Mouse (Mus musculus): ENCODE measurements around the gene Fam19a3. TPM values are rescaled to one million over a fixed set of nuclear protein-coding genes. Genes with fewer than 3 reads are reported as not detected.

Gene Fam19a3
- polyA plus RNA-seq (2017; shearing (Covaris generic)): 2.5 TPM

DNA sequence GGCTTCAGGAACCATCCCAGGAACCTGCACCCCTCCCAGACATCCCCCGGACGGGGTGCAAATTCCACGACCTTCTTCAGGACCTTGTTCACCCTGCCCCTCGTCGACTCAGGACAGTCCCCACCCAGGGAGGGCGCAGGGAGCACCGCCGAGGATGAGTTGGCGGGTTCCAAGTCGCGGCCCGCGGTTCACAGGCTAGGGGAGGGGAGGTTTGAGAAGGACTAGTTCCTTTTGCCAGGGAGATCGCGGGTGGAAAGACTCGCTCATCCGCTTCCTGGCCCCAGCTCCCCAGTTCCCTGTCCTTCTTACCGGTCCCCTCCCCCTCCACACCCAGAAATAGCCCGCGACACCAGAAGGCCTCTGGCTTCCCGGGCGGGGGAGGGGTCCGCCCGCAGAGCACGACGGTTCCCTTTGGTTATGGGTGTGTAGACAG is at the start of gene Fam19a3:
Gene Fam19a3, minus strand, starts transcription at position 370 of the 433 bp plus-strand sequence.

DNA sequence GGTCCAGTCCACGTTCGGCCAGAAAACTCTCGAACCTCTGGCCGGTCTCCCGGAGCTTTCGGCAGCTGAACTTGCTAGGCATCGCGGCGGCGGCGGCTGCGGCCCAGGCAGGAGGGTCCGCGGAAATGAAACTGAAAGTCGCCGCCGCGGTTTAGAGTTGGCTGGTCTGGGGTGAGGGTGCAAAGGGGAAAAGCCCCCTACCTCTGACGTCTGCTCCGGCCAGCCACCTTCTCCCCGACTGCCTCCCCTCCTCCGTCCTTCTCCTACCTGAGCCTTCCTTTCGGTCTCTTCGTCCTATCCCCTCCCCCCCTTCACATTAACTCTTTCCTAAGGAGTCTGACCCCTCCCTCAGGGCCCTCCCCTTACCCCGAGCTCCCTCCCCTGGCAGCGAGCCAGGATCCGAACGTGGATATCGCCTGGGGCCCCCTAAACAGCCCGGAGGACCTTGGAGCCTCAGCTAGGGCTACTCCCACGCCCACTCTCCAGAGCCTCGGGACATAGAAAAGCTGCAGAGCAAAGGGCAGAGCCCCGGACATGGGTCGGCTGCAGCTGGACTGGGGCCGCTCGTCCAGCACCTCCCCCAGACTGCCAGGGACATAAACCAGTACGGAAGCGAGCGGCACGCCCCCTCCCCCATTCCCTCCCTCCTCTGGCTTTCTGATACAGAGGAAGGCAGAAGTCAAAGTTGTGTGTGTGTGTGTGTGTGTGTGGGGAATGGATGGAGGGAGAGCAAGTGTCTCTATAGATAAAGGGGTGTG is 36.5 kb upstream of the Fam19a3 start, which contains the start of gene Mov10:
Gene Mov10, minus strand, starts transcription at position 573 of the 758 bp plus-strand sequence.

DNA sequence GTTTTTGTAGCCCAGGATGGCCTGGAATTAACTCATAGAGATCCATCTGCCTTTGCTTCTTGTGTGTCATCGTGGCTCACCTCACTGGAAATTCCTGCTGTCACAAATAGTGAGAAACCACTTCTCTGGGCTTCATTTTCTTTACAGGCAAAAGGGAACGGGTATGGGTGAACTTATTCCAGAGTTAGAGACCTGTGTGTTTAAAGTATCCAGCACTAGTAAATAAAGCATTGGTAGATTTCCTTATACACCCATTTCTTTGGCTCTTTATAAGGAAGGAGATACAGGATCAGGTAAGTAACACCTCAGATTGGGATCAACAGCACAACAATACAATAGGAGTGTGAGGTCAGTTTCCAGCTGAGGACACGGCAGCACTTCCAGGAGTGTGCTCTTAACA is 6.4 kb upstream of the Fam19a3 start, which contains the start of gene Rhoc:
Gene Rhoc, plus strand, starts transcription at position 301 of the 400 bp plus-strand sequence.

DNA sequence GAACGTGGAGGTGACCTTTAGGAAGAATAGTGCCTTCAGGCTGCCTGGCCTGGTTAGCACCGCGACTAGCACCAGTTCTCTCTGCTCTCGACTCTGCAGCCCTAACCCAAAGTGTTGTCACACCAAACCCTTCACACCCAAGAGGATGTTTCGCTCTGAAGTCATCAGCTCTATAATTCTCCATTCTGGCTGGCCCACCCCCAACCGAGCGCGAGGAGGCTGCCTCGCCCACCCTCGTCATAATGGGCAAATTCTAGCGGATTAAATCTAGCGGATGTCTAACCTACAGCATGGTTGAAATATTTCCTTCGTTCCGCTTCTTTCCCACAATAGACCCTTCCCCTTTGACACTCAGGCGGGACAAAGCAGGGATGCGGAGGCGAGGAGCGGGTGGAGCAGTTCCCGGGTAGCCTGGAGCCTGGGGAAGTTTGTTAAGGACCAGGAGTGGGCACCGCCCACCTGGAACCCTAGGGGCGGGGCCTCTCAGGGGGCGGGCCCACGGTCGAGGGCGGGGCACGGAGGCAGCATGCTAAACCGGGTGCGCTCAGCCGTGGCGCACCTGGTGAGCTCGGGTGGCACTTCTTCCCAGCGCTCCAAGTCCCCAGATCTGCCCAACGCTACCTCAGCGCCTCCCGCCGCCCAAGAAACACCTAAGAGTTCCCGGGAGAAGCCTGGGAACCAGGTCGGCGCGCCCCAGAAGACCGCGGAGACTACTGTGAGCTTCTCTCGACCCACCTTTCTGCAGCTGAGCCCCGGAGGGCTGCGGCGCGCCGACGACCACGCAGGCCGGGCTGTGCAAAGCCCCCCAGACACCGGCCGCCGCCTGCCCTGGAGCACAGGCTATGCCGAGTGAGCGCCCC is 849 bp downstream of the Fam19a3 start, which contains the start of gene Ppm1j:
Gene Ppm1j, plus strand, starts transcription at position 496 of the 860 bp plus-strand sequence.

Other genes starting within 250 kb of the Fam19a3 start
- 46.2 TPM for gene Slc16a1, start 143.2 kb downstream of the Fam19a3 start, polyA plus RNA-seq (2017; shearing (Covaris generic))
- 60.8 TPM for gene Ppm1j, start 784 bp downstream of the Fam19a3 start, polyA plus RNA-seq (2017; shearing (Covaris generic))
- gene Rhoc, start 6.5 kb upstream of the Fam19a3 start, polyA plus RNA-seq (2017; shearing (Covaris generic)): 16.3 TPM
- 29.8 TPM for gene Mov10, start 36.7 kb upstream of the Fam19a3 start, polyA plus RNA-seq (2017; shearing (Covaris generic))
- 46.2 TPM for gene St7l, start 82.2 kb upstream of the Fam19a3 start, polyA plus RNA-seq (2017; shearing (Covaris generic))
- 331 TPM for gene Capza1, start 82.7 kb upstream of the Fam19a3 start, polyA plus RNA-seq (2017; shearing (Covaris generic))
- gene Wnt2b, start 180.1 kb upstream of the Fam19a3 start, polyA plus RNA-seq (2017; shearing (Covaris generic)): not detected